Mouse (Mus musculus) midbrain, embryonic 12.5 days (tissue): ENCODE measurements around the gene Snrpg. TPM values are rescaled to one million over a fixed set of nuclear protein-coding genes. Genes with fewer than 3 reads are reported as not detected.
A peak's percentile ranks its signal among the peaks of the same experiment; 100 is the strongest.

ENCODE experiments used
- ATAC-seq: fragments of 200-750 bp; cut with Nextera tagmentation; 2 replicates; pipeline ENCODE4 v1.8.0; 2017; ENCODE audit warnings: low read depth, moderate TSS enrichment, moderate library complexity; ENCODE audit not compliant: low FRiP score
- H3K27ac ChIP-seq: fragments of 300-500 bp; sonication (generic); replicated peaks from 2 replicates; pipeline ENCODE4 v1.5.1; 2016; ENCODE audit warnings: mild to moderate bottlenecking
- H3K27me3 ChIP-seq: fragments of 300-500 bp; sonication (generic); 2 replicates; pipeline ENCODE4 v1.6.1; 2016; ENCODE audit warnings: mild to moderate bottlenecking
- H3K36me3 ChIP-seq: fragments of 300-500 bp; sonication (generic); 2 replicates; pipeline ENCODE4 v1.6.1; 2016
- H3K4me1 ChIP-seq: fragments of 300-500 bp; sonication (generic); 2 replicates; pipeline ENCODE4 v1.6.1; 2016
- H3K4me2 ChIP-seq: fragments of 300-500 bp; sonication (generic); replicated peaks from 2 replicates; pipeline ENCODE4 v1.6.1; 2016; ENCODE audit warnings: mild to moderate bottlenecking, moderate library complexity
- H3K4me3 ChIP-seq: fragments of 300-500 bp; sonication (generic); 2 replicates; pipeline ENCODE4 v1.5.1; 2016; ENCODE audit warnings: mild to moderate bottlenecking
- H3K9ac ChIP-seq: fragments of 300-500 bp; sonication (generic); replicated peaks from 2 replicates; pipeline ENCODE4 v1.6.1; 2016; ENCODE audit warnings: mild to moderate bottlenecking, moderate library complexity
- H3K9me3 ChIP-seq: fragments of 300-500 bp; sonication (generic); 2 replicates; pipeline ENCODE4 v1.6.1; 2016; ENCODE audit warnings: mild to moderate bottlenecking
- whole genome bisulfite sequencing: fragments of 180-500 bp; shearing (Covaris S2); methylation state at CpG from one replicate; pipeline ENCODE4 v1.1.7; 2016; 5-methylcytosine and 5-hydroxymethylcytosine counted together
- polyA plus RNA-seq: library from polyadenylated mRNA; unstranded; fragments of >200 nt; fragmentation: Nextera tagmentation; extraction: Ambion mirVana; gene quantifications from 2 replicates; pipeline ENCODE4 v1.2.1, GENCODE M21; 2016

Snrpg gene
- polyA plus RNA-seq, 1 experiment from 2014 or later: 580 TPM

DNA sequence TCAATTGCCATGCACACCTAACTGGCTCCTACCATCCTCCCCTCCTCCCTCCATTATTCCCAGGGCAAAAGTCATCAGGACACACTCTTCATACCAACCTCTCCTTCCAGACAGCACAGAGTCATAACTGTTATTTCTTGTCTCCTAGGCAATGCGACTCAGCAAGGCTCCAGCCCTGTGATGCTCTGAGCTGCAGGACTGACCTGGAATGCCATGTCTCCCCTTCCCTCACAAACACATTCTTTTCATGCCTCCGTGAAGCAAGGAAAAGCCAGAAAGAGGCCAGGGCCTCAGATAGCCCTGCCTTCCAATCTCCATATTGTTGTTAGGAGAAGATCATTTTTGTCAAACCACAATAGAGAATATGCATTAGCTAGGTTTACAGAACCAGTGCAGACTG is 25.0 kb upstream of the Snrpg start:
- Histone ChIP-seq H3K9me3 (no peaks in the 10 kb centered on the region), H3K4me1 (peaks cover 8% of the 10 kb centered on the region), H3K4me3 (no peak overlapping the region), H3K9ac (no peak overlapping the region), H3K27ac (no peak overlapping the region), H3K4me2 (no peak overlapping the region), H3K27me3 (no peaks in the 10 kb centered on the region), H3K36me3 (no peaks in the 10 kb centered on the region)
- no peak for ATAC-seq
- 69% methylated on average over 2 of the region's 2 CpGs for WGBS

DNA sequence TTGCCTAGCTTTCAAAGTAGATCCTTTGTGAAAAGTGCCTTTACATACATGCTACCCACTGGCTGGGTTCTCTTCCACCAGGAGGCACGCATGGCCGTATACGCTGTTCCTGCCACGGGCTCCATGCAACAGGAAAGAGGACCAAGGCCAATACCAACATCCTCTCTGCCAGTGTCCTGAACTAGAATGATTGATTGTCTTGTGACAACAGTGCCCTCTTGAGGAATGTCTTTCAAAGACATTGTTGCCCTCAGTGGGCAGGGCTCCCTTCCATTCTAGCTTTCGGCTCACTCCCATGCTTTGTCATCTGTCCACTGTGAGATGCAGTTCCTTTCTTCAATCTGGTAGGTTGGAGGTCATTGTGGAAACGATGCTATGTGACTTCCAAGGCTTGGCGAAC is 21.8 kb upstream of the Snrpg start:
- H3K4me2 ChIP-seq: no peak overlapping the region
- no peaks in the 10 kb centered on the region for H3K27me3 ChIP-seq
- H3K9ac ChIP-seq: no peak overlapping the region
- 63% methylated on average over 7 of the region's 7 CpGs for WGBS
- no peak overlapping the region for H3K27ac ChIP-seq
- no peaks in the 10 kb centered on the region for H3K36me3 ChIP-seq
- H3K9me3 ChIP-seq: no peaks in the 10 kb centered on the region
- H3K4me3 ChIP-seq: no peak overlapping the region
- ATAC-seq: no peak
- H3K4me1 ChIP-seq: 0 out of 2 replicates have a peak, but pooled peaks cover under 1% of the 10 kb centered on the region

DNA sequence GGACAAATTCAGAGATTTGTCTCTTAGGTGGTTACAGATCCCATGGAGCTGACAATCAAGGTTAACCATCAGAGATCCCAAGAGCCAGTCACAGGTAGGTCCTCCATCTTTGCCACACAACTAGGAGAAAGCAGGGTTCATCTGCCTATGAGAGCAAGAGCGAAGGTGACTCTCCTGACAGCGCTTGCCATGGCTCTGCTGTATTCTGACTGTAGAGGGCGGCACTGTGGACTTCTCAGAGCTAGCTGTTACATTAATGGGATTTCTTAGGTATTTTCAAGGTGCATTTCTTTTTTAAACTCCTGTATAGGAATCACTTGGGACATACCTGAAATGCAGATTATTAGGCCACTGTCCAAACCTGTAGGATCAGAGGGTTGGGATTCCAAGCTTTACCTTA is 16.2 kb upstream of the Snrpg start:
- Histone ChIP-seq H3K4me1 (no peaks in the 10 kb centered on the region), H3K9ac (no peak overlapping the region), H3K27ac (no peak overlapping the region), H3K9me3 (no peaks in the 10 kb centered on the region), H3K27me3 (no peaks in the 10 kb centered on the region), H3K4me2 (no peak overlapping the region), H3K36me3 (no peaks in the 10 kb centered on the region), H3K4me3 (no peak overlapping the region)
- WGBS: 52% methylated on average over 3 of the region's 3 CpGs
- ATAC-seq: no peak

DNA sequence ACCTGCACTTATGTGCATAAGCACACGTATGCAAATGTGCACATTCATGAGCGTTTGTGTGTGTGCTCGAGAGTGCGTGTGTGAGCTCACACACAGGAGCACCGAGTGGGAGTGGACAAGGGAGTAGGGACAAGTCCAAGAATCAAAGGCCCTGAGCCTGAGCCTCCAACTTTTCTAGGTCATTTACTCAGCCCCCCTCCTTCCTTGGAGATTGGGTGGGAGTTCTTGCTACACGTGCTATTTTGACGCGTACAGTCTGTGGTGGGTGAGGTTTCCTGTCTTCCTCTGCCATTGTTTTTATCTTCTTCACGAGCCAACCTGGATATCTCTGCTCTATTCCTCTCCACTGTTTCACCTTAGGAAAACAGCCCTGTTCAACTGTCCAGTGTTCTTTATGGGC is 14.1 kb upstream of the Snrpg start:
- WGBS: 86% methylated on average over 9 of the region's 9 CpGs
- Histone ChIP-seq H3K27me3 (no peaks in the 10 kb centered on the region), H3K4me2 (no peak overlapping the region), H3K27ac (no peak overlapping the region), H3K36me3 (no peaks in the 10 kb centered on the region), H3K4me3 (no peak overlapping the region), H3K4me1 (no peaks in the 10 kb centered on the region), H3K9ac (no peak overlapping the region), H3K9me3 (no peaks in the 10 kb centered on the region)
- no peak for ATAC-seq

DNA sequence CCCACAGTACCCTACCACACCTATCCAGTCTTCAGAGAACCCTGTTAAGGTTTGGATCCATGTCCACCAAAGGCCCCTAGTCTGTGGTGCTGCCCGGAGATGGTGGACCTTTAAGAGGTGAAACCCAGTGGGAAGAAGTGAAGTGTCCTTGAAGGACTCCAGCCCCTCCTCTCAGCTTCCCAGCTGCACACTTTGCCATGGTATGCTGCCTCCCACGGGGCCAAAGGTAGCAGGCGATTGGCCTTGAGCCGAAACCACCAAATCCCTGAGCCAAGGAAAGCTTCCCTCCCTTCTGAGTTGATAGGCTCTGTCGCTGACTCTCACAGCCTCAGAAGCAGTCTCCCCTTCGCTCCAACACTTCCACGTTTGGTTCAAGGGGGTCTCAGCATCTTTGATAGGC is 10.4 kb upstream of the Snrpg start:
- 63% methylated on average over 7 of the region's 7 CpGs for WGBS

DNA sequence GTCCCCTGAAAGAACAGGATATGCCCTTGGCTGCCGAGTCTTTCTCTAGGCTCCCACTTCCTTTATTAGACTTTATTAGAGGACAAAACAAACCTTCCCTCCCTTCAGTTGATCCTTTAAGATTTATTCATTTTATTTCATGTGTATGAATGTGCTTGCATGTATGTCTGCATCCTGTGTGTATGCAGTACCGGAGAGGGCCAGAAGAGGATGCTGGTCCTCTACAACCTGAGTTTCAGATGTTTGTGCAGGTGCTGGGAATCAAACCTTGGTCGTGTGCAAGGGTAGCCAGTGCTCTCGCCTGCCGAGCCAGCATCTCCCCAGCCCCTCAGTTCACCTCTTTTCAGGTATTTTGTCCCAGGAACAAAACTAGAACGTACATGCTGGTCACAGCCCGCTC is 9.7 kb upstream of the Snrpg start:
- no peak for ATAC-seq
- Histone ChIP-seq H3K4me2 (no peak overlapping the region), H3K36me3 (no peaks in the 10 kb centered on the region), H3K27ac (no peak overlapping the region), H3K27me3 (no peaks in the 10 kb centered on the region), H3K4me3 (no peak overlapping the region), H3K4me1 (peaks cover 12% of the 10 kb centered on the region), H3K9me3 (no peaks in the 10 kb centered on the region), H3K9ac (no peak overlapping the region)
- 88% methylated on average over 7 of the region's 7 CpGs for WGBS

More for the DNA sequence above, 10.4 kb upstream of the Snrpg start:
- no peak for ATAC-seq
- no peak overlapping the region for H3K9ac ChIP-seq
- H3K27ac ChIP-seq: no peak overlapping the region
- 0 out of 2 replicates have a peak, but pooled peaks cover 7% of the 10 kb centered on the region for H3K4me1 ChIP-seq
- H3K36me3 ChIP-seq: no peaks in the 10 kb centered on the region
- no peaks in the 10 kb centered on the region for H3K27me3 ChIP-seq
- no peak overlapping the region for H3K4me2 ChIP-seq
- no peaks in the 10 kb centered on the region for H3K9me3 ChIP-seq
- H3K4me3 ChIP-seq: no peak overlapping the region

DNA sequence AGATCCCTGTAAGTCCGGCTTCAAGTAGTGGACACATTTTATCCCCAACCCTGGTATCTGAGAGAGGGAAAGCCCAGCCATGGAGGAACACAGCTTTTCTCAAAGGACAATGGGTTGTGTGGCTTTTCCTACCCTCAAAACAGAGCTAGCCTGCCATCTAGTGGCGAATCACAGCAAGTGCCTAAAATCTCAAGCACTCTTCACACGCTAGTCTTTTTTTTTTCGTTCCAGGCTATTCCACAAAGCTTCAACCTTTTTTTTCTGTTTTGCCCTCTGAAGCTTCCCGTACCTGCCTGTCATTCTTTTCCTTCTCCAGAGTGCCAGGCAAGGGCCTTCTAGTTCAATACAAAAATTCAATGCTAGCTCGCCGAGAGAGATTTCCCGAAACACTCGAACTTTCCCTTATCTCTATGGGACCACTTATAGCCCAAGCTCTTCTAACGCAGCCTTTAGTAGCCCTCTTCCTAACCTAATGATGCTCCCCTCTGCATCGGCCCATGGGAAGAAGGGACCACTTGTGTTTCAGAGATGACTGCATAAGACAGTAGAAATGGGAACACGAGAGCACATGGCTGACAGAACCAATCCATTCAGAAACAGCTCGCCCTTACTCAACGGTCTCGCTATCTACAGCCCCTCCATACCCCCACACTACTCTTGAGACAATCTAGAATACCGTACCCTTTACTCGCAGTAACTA is 6.5 kb upstream of the Snrpg start:
- ATAC-seq: peak; percentile 3; the same call in 1 of the 2 replicates
- Histone ChIP-seq H3K9ac (peak overlapping the region; percentile 83), H3K4me3 (peak overlapping the region; percentile 71), H3K9me3 (no peaks in the 10 kb centered on the region), H3K27me3 (no peaks in the 10 kb centered on the region), H3K36me3 (peaks cover 10% of the 10 kb centered on the region; the same call in 1 of the 2 replicates), H3K4me1 (peaks cover 16% of the 10 kb centered on the region), H3K4me2 (peak overlapping the region; percentile 82), H3K27ac (peak overlapping the region; percentile 78)
- 3% methylated on average over 17 of the region's 17 CpGs for WGBS

DNA sequence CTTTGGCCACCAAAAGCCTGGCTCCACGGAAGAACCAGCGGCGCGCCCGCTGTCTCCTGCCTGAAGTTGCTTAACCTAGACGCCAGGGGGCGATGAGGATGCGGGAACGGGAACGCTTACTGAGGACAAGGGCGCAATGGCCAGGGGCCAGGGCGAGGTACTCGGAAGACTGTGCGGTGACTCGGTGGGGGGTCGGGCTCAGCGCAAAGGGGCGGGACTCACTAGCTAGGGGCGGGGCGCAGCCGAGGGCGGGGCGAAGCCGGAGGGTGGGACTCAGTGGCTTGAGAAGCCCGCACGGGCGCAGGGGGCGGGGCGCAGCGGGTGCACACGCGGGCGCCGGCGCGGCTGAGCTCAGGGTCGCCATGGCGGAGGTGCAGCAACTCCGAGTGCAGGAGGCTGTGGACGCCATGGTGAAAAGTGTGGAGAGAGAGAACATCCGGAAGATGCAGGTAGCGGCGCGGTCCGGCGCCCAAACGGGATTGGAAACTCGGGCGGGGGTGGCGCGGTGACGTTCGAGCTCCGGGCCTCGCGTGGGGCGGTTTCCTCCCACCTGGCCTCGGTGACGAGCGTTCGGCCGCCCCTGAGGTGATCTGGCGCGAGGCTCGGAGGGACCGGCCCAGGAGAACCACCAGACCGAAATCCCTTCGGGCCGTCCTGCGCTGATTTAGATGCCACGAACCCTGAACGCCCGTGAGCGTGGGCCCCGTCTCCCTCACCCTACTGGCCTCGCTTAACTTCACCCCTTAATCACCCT is 5.6 kb upstream of the Snrpg start, which contains the start of gene Fam136a:
Gene Fam136a (plus strand): TSS at position 276 of the 754 bp plus-strand sequence.
- H3K27me3 ChIP-seq: no peaks in the 10 kb centered on the region
- WGBS: under 1% methylated on average over 73 of the region's 76 CpGs
- H3K4me2 ChIP-seq: peak within 1 kb of the TSS; percentile 82
- peak; percentile 95 for ATAC-seq
- peaks cover 18% of the 10 kb centered on the region for H3K4me1 ChIP-seq
- no peaks in the 10 kb centered on the region for H3K9me3 ChIP-seq
- H3K9ac ChIP-seq: peak within 1 kb of the TSS; percentile 83
- peak within 1 kb of the TSS; percentile 78 for H3K27ac ChIP-seq
- H3K36me3 ChIP-seq: peaks cover 10% of the 10 kb centered on the region; the same call in 1 of the 2 replicates
- H3K4me3 ChIP-seq: peak within 1 kb of the TSS; percentile 71

DNA sequence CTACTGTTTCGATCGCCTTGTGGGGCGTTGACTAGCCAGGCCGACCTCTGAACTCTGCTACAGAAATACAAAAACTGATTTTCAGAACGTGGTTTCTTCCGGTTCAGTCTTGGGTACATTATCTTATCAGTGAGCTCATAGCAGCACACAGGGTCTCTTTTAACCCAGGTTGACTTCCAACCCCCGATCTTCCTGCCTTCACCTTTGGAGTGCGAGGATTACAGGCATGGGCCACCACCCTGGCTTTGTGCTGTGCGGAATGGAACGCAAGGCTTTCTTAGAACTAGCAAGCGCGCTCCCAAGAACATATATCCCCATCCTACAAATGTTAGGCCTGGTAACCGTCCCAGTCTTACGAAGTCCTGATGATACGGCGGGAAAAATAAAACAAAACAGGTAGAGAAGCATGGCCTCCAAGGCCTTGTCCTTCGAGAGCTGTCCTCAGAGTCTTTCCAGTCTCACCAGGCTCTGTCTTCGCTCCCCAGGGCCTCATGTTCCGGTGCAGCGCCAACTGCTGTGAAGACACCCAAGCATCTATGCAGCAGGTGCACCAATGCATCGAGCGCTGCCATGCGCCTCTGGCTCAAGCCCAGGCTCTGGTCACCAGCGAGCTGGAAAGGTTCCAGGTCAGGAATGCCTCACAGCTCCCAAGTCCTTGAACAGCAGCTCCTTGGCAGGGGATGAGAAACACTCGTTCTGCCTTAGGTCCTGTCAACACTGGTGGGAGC is 4.8 kb upstream of the Snrpg start:
- peak overlapping the region; percentile 74 for H3K27ac ChIP-seq
- peaks cover 10% of the 10 kb centered on the region; the same call in 1 of the 2 replicates for H3K36me3 ChIP-seq
- H3K4me2 ChIP-seq: peak overlapping the region; percentile 82
- ATAC-seq: no peak
- peaks cover 23% of the 10 kb centered on the region for H3K4me1 ChIP-seq
- H3K27me3 ChIP-seq: no peaks in the 10 kb centered on the region
- H3K4me3 ChIP-seq: peak overlapping the region; percentile 71
- peak overlapping the region; percentile 83 for H3K9ac ChIP-seq
- no peaks in the 10 kb centered on the region for H3K9me3 ChIP-seq
- WGBS: 46% methylated on average over 25 of the region's 25 CpGs

DNA sequence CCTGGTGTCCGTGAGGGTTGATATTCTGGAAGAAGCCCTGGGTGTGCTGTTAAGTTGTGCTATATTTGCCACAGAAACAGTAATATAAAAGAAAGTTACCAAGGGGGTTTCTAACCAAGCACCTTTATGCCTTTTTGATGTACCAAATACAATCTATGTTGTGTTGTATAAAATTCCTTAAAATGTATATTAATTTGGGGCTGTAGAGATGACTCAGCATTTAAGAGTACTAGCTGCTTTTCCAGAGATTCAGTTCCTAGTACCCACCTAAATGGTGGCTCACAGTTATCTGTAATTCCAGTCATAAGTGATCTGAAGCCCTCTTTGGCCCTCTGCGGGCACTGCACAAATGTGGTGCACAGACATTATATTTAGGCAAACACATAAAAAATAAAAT is 4.3 kb upstream of the Snrpg start:
- WGBS: 79% methylated on average over 2 of the region's 2 CpGs
- Histone ChIP-seq H3K4me1 (peaks cover 23% of the 10 kb centered on the region), H3K4me2 (peak overlapping the region; percentile 82), H3K9me3 (no peaks in the 10 kb centered on the region), H3K9ac (0 out of 2 replicates have a peak overlapping the region, but pooled peaks have one; percentile 83), H3K27ac (no peak overlapping the region), H3K36me3 (peaks cover 10% of the 10 kb centered on the region; the same call in 1 of the 2 replicates), H3K4me3 (peak overlapping the region; percentile 71), H3K27me3 (no peaks in the 10 kb centered on the region)
- ATAC-seq: no peak

DNA sequence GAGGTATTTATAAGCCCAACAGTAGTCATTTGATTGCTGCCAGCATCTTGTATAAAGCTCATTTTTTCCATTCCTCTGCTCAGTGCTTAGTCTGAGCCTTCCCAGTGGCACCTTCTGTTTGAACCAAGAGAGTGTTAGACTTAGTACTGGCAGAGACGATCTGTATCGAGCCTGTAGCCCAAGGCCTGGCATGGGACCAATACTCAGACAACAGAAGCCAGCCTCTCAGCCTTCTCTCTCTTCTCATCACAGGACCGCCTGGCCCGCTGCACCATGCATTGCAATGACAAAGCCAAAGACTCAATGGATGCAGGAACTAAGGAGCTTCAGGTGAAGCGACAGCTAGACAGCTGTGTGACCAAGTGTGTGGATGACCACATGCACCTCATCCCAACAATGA is 2.6 kb upstream of the Snrpg start:
- 94% methylated on average over 5 of the region's 5 CpGs for WGBS
- peaks cover 10% of the 10 kb centered on the region; the same call in 1 of the 2 replicates for H3K36me3 ChIP-seq
- H3K4me3 ChIP-seq: no peak overlapping the region
- no peak for ATAC-seq
- H3K27me3 ChIP-seq: no peaks in the 10 kb centered on the region
- peaks cover 39% of the 10 kb centered on the region for H3K4me1 ChIP-seq
- no peaks in the 10 kb centered on the region for H3K9me3 ChIP-seq
- no peak overlapping the region for H3K27ac ChIP-seq
- H3K4me2 ChIP-seq: no peak overlapping the region
- H3K9ac ChIP-seq: no peak overlapping the region
